Mouse (Mus musculus) kidney, embryonic 16.5 days (tissue): ENCODE data around the gene Cux1. TPM values are rescaled to one million over a fixed set of nuclear protein-coding genes. Genes with fewer than 3 reads are reported as not detected.

ENCODE experiments used
- ATAC-seq: fragments of 200-750 bp; cut with Nextera tagmentation; 2 replicates; pipeline ENCODE4 v1.8.0; 2017; ENCODE audit warnings: moderate TSS enrichment; ENCODE audit not compliant: low FRiP score, low TSS enrichment
- H3K27ac ChIP-seq: fragments of 300-500 bp; sonication (generic); 2 replicates; pipeline ENCODE4 v1.5.1; 2014; ENCODE audit warnings: low read length
- H3K27me3 ChIP-seq: fragments of 300-500 bp; sonication (generic); 2 replicates; pipeline ENCODE4 v1.6.1; 2014; ENCODE audit warnings: low read length, control low read depth, mixed read lengths; ENCODE audit not compliant: insufficient read depth
- H3K36me3 ChIP-seq: fragments of 300-500 bp; sonication (generic); 2 replicates; pipeline ENCODE4 v1.6.1; 2014; ENCODE audit warnings: low read length, control low read depth, mixed read lengths; ENCODE audit not compliant: insufficient read depth
- H3K4me1 ChIP-seq: fragments of 300-500 bp; sonication (generic); 2 replicates; pipeline ENCODE4 v1.6.1; 2014; ENCODE audit warnings: low read length, control low read depth, mixed read lengths; ENCODE audit not compliant: insufficient read depth
- H3K4me2 ChIP-seq: fragments of 300-500 bp; sonication (generic); replicated peaks from 2 replicates; pipeline ENCODE4 v1.6.1; 2014; ENCODE audit warnings: low read depth, low read length
- H3K4me3 ChIP-seq: fragments of 300-500 bp; sonication (generic); 2 replicates; pipeline ENCODE4 v1.5.1; 2014; ENCODE audit warnings: mild to moderate bottlenecking, low read length
- H3K9ac ChIP-seq: fragments of 300-500 bp; sonication (generic); replicated peaks from 2 replicates; pipeline ENCODE4 v1.6.1; 2014; ENCODE audit warnings: low read length
- H3K9me3 ChIP-seq: fragments of 300-500 bp; sonication (generic); 2 replicates; pipeline ENCODE4 v1.6.1; 2016; ENCODE audit warnings: low read length, control low read depth
- WGBS: fragments of 180-500 bp; shearing (Covaris S2); extraction: QIAGEN DNeasy Blood & Tissue Kit; methylation state at CpG from one replicate; pipeline ENCODE4 v1.1.7; 2014; 5-methylcytosine and 5-hydroxymethylcytosine counted together
- polyA plus RNA-seq: library from polyadenylated mRNA; unstranded; fragments of >200 nt; fragmentation: Nextera tagmentation; extraction: Ambion mirVana; gene quantifications from 2 replicates; pipeline ENCODE4 v1.2.1, GENCODE M21; 2015

Gene Cux1
- polyA plus RNA-seq, 1 experiment from 2014 or later, result 110 TPM

- 0 out of 2 replicates have a peak, but pooled peaks cover under 1% of the 10 kb centered on the region for H3K36me3 ChIP-seq
- H3K27ac ChIP-seq, result peak overlapping the region; percentile 85
- under 1% methylated on average over 47 of the region's 57 CpGs for WGBS
- ATAC-seq, result peak; percentile 87
- H3K4me3 ChIP-seq, result peak overlapping the region; percentile 80
- H3K4me2 ChIP-seq, result peak overlapping the region; percentile 99
- H3K27me3 ChIP-seq, result no peaks in the 10 kb centered on the region
- peaks cover 25% of the 10 kb centered on the region for H3K4me1 ChIP-seq
- no peaks in the 10 kb centered on the region for H3K9me3 ChIP-seq
- H3K9ac ChIP-seq, result peak overlapping the region; percentile 79
These were observed 322.3 kb downstream of the Cux1 start for GRCm38 (mm10) chr5:136244762-136245540.

- Histone ChIP-seq H3K27me3 (no peaks in the 10 kb centered on the region), H3K36me3 (no peaks in the 10 kb centered on the region), H3K4me1 (peaks cover 25% of the 10 kb centered on the region), H3K9me3 (no peaks in the 10 kb centered on the region), H3K27ac (peak overlapping the region; percentile 38; the same call in 1 of the 2 replicates), H3K4me2 (peak overlapping the region; percentile 99), H3K4me3 (peak overlapping the region; percentile 80), H3K9ac (peak overlapping the region; percentile 79)
- WGBS, result under 1% methylated on average over 66 of the region's 67 CpGs
- peak; percentile 68 for ATAC-seq
These were observed 323.2 kb downstream of the Cux1 start for GRCm38 (mm10) chr5:136243851-136244761.

- Histone ChIP-seq H3K36me3 (no peaks in the 10 kb centered on the region), H3K4me1 (peaks cover 38% of the 10 kb centered on the region), H3K4me2 (no peak overlapping the region), H3K9me3 (no peaks in the 10 kb centered on the region), H3K27me3 (no peaks in the 10 kb centered on the region; the same call in 1 of the 2 replicates), H3K9ac (no peak overlapping the region), H3K27ac (no peak overlapping the region), H3K4me3 (no peak overlapping the region)
- no peak for ATAC-seq
- WGBS, result 53% methylated on average over 6 of the region's 6 CpGs
These were observed 326.1 kb downstream of the Cux1 start for GRCm38 (mm10) chr5:136241161-136241560.

GRCm38 (mm10) chr5:136240381-136240780 is 326.9 kb downstream of the Cux1 start:
- Histone ChIP-seq H3K4me2 (no peak overlapping the region), H3K4me3 (no peak overlapping the region), H3K9me3 (no peaks in the 10 kb centered on the region), H3K27me3 (no peaks in the 10 kb centered on the region; the same call in 1 of the 2 replicates), H3K9ac (no peak overlapping the region), H3K4me1 (peaks cover 30% of the 10 kb centered on the region), H3K27ac (no peak overlapping the region), H3K36me3 (no peaks in the 10 kb centered on the region)
- ATAC-seq, result no peak
- 68% methylated on average over 1 of the region's 1 CpGs for WGBS

- no peaks in the 10 kb centered on the region; the same call in 1 of the 2 replicates for H3K27me3 ChIP-seq
- H3K9me3 ChIP-seq, result no peaks in the 10 kb centered on the region
- H3K4me2 ChIP-seq, result peak overlapping the region; percentile 75
- WGBS, result under 1% methylated on average over 19 of the region's 19 CpGs
- H3K9ac ChIP-seq, result peak overlapping the region; percentile 47
- no peak for ATAC-seq
- H3K36me3 ChIP-seq, result no peaks in the 10 kb centered on the region
- no peak overlapping the region for H3K27ac ChIP-seq
- H3K4me1 ChIP-seq, result peaks cover 13% of the 10 kb centered on the region
- peak overlapping the region; percentile 42 for H3K4me3 ChIP-seq
These were observed 329.7 kb downstream of the Cux1 start for GRCm38 (mm10) chr5:136237607-136238006.

GRCm38 (mm10) chr5:136236611-136237010 is 330.7 kb downstream of the Cux1 start:
- H3K4me2 ChIP-seq, result no peak overlapping the region
- H3K27ac ChIP-seq, result no peak overlapping the region
- WGBS, result 65% methylated on average over 5 of the region's 5 CpGs
- H3K4me1 ChIP-seq, result peaks cover 13% of the 10 kb centered on the region
- no peaks in the 10 kb centered on the region for H3K36me3 ChIP-seq
- no peak overlapping the region for H3K9ac ChIP-seq
- H3K27me3 ChIP-seq, result no peaks in the 10 kb centered on the region; the same call in 1 of the 2 replicates
- ATAC-seq, result no peak
- no peaks in the 10 kb centered on the region for H3K9me3 ChIP-seq
- no peak overlapping the region for H3K4me3 ChIP-seq

- no peak for ATAC-seq
- H3K9me3 ChIP-seq, result no peaks in the 10 kb centered on the region
- H3K27ac ChIP-seq, result no peak overlapping the region
- H3K4me3 ChIP-seq, result no peak overlapping the region
- H3K4me2 ChIP-seq, result no peak overlapping the region
- no peaks in the 10 kb centered on the region for H3K36me3 ChIP-seq
- H3K4me1 ChIP-seq, result no peaks in the 10 kb centered on the region
- no peak overlapping the region for H3K9ac ChIP-seq
- WGBS, result 73% methylated on average over 4 of the region's 4 CpGs
- H3K27me3 ChIP-seq, result no peaks in the 10 kb centered on the region
These were observed 336.8 kb downstream of the Cux1 start for GRCm38 (mm10) chr5:136230348-136231035.

GRCm38 (mm10) chr5:136226246-136226876 is 340.9 kb downstream of the Cux1 start:
- Histone ChIP-seq H3K9ac (no peak overlapping the region), H3K4me3 (no peak overlapping the region), H3K9me3 (no peaks in the 10 kb centered on the region), H3K27ac (no peak overlapping the region), H3K27me3 (no peaks in the 10 kb centered on the region), H3K4me1 (no peaks in the 10 kb centered on the region), H3K4me2 (no peak overlapping the region), H3K36me3 (0 out of 2 replicates have a peak, but pooled peaks cover 13% of the 10 kb centered on the region)
- no peak for ATAC-seq
- WGBS, result 77% methylated on average over 7 of the region's 7 CpGs

- Histone ChIP-seq H3K4me1 (no peaks in the 10 kb centered on the region), H3K27ac (no peak overlapping the region), H3K27me3 (no peaks in the 10 kb centered on the region), H3K36me3 (0 out of 2 replicates have a peak, but pooled peaks cover 2% of the 10 kb centered on the region), H3K4me3 (no peak overlapping the region), H3K9me3 (no peaks in the 10 kb centered on the region), H3K9ac (no peak overlapping the region), H3K4me2 (no peak overlapping the region)
- ATAC-seq, result no peak
- WGBS, result 81% methylated on average over 12 of the region's 12 CpGs
These were observed 348.7 kb downstream of the Cux1 start for GRCm38 (mm10) chr5:136218585-136218984.
